Mouse (Mus musculus): ENCODE measurements around the gene Cldn14. TPM values are rescaled to one million over a fixed set of nuclear protein-coding genes. Genes with fewer than 3 reads are reported as not detected.

Cldn14 gene
- polyA plus RNA-seq (2014; fragmentation: Nextera tagmentation; extraction: Ambion mirVana): not detected in 2 replicates

GRCm38 (mm10) chr16:94008737-94009136, at the start of gene Cldn14:
TSS of gene Cldn14 (minus strand) at chr16:94008837.
- H3K4me3 ChIP-seq (ENCODE audit: low read depth, low read length): no peak within 1 kb of the TSS
- WGBS: 82% methylated on average over 15 of the region's 15 CpGs
- H3K4me2 ChIP-seq (replicated peaks; ENCODE audit: low read depth, low read length): no peak within 1 kb of the TSS
- no peaks in the 10 kb centered on the region for H3K27me3 ChIP-seq (ENCODE audit: control insufficient read depth, insufficient read depth, low read length)
- no peak within 1 kb of the TSS for H3K27ac ChIP-seq (ENCODE audit: low read length)
- H3K4me1 ChIP-seq (ENCODE audit: control insufficient read depth, insufficient read depth, low read length): peaks cover 3% of the 10 kb centered on the region; the same call in 1 of the 2 replicates
- H3K9ac ChIP-seq (replicated peaks; ENCODE audit: low read depth, low read length): no peak within 1 kb of the TSS
- no peaks in the 10 kb centered on the region for H3K9me3 ChIP-seq (ENCODE audit: control insufficient read depth, low read depth, low read length)
- no peak for ATAC-seq (ENCODE audit: insufficient number of reproducible peaks, insufficient read depth, low FRiP score, low read depth)
- H3K36me3 ChIP-seq (ENCODE audit: control insufficient read depth, insufficient read depth, low read length): no peaks in the 10 kb centered on the region

GRCm38 (mm10) chr16:94055576-94055975, 46.9 kb upstream of the Cldn14 start:
- Histone ChIP-seq H3K27me3 (ENCODE audit: control insufficient read depth, insufficient read depth, low read length) (no peaks in the 10 kb centered on the region), H3K9ac (replicated peaks; ENCODE audit: low read depth, low read length) (no peak overlapping the region), H3K4me1 (ENCODE audit: control insufficient read depth, insufficient read depth, low read length) (0 out of 2 replicates have a peak, but pooled peaks cover 6% of the 10 kb centered on the region), H3K9me3 (ENCODE audit: control insufficient read depth, low read depth, low read length) (peaks cover 3% of the 10 kb centered on the region; the same call in 1 of the 2 replicates), H3K4me3 (ENCODE audit: low read depth, low read length) (no peak overlapping the region), H3K4me2 (replicated peaks; ENCODE audit: low read depth, low read length) (no peak overlapping the region), H3K27ac (ENCODE audit: low read length) (no peak overlapping the region), H3K36me3 (ENCODE audit: control insufficient read depth, insufficient read depth, low read length) (no peaks in the 10 kb centered on the region)
- ATAC-seq (ENCODE audit: insufficient number of reproducible peaks, insufficient read depth, low FRiP score, low read depth): no peak
- WGBS: 62% methylated on average over 8 of the region's 8 CpGs

- WGBS: 81% methylated on average over 12 of the region's 12 CpGs
Measured at GRCm38 (mm10) chr16:94055176-94055575, 46.5 kb upstream of the Cldn14 start.

GRCm38 (mm10) chr16:94050368-94050767, 41.7 kb upstream of the Cldn14 start:
- Histone ChIP-seq H3K4me2 (replicated peaks; ENCODE audit: low read depth, low read length) (no peak overlapping the region), H3K4me1 (ENCODE audit: control insufficient read depth, insufficient read depth, low read length) (no peaks in the 10 kb centered on the region), H3K36me3 (ENCODE audit: control insufficient read depth, insufficient read depth, low read length) (no peaks in the 10 kb centered on the region), H3K27me3 (ENCODE audit: control insufficient read depth, insufficient read depth, low read length) (no peaks in the 10 kb centered on the region), H3K9ac (replicated peaks; ENCODE audit: low read depth, low read length) (no peak overlapping the region), H3K9me3 (ENCODE audit: control insufficient read depth, low read depth, low read length) (no peaks in the 10 kb centered on the region), H3K27ac (ENCODE audit: low read length) (no peak overlapping the region), H3K4me3 (ENCODE audit: low read depth, low read length) (no peak overlapping the region)
- 86% methylated on average over 3 of the region's 3 CpGs for WGBS
- no peak for ATAC-seq (ENCODE audit: insufficient number of reproducible peaks, insufficient read depth, low FRiP score, low read depth)

More at GRCm38 (mm10) chr16:94055176-94055575, 46.5 kb upstream of the Cldn14 start:
- Histone ChIP-seq H3K36me3 (ENCODE audit: control insufficient read depth, insufficient read depth, low read length) (no peaks in the 10 kb centered on the region), H3K9me3 (ENCODE audit: control insufficient read depth, low read depth, low read length) (peaks cover 3% of the 10 kb centered on the region; the same call in 1 of the 2 replicates), H3K4me3 (ENCODE audit: low read depth, low read length) (no peak overlapping the region), H3K27me3 (ENCODE audit: control insufficient read depth, insufficient read depth, low read length) (no peaks in the 10 kb centered on the region), H3K9ac (replicated peaks; ENCODE audit: low read depth, low read length) (no peak overlapping the region), H3K4me2 (replicated peaks; ENCODE audit: low read depth, low read length) (no peak overlapping the region), H3K27ac (ENCODE audit: low read length) (no peak overlapping the region), H3K4me1 (ENCODE audit: control insufficient read depth, insufficient read depth, low read length) (0 out of 2 replicates have a peak, but pooled peaks cover 6% of the 10 kb centered on the region)
- no peak for ATAC-seq (ENCODE audit: insufficient number of reproducible peaks, insufficient read depth, low FRiP score, low read depth)

- Histone ChIP-seq H3K36me3 (ENCODE audit: control insufficient read depth, insufficient read depth, low read length) (no peaks in the 10 kb centered on the region), H3K9me3 (ENCODE audit: control insufficient read depth, low read depth, low read length) (no peaks in the 10 kb centered on the region), H3K27me3 (ENCODE audit: control insufficient read depth, insufficient read depth, low read length) (no peaks in the 10 kb centered on the region), H3K4me3 (ENCODE audit: low read depth, low read length) (no peak overlapping the region), H3K9ac (replicated peaks; ENCODE audit: low read depth, low read length) (no peak overlapping the region), H3K27ac (ENCODE audit: low read length) (no peak overlapping the region), H3K4me1 (ENCODE audit: control insufficient read depth, insufficient read depth, low read length) (0 out of 2 replicates have a peak, but pooled peaks cover 5% of the 10 kb centered on the region), H3K4me2 (replicated peaks; ENCODE audit: low read depth, low read length) (no peak overlapping the region)
- no peak for ATAC-seq (ENCODE audit: insufficient number of reproducible peaks, insufficient read depth, low FRiP score, low read depth)
- WGBS: 39% methylated on average over 7 of the region's 7 CpGs
Measured at GRCm38 (mm10) chr16:94044996-94045395, 36.4 kb upstream of the Cldn14 start.

- H3K9ac ChIP-seq (replicated peaks; ENCODE audit: low read depth, low read length): no peak overlapping the region
- H3K9me3 ChIP-seq (ENCODE audit: control insufficient read depth, low read depth, low read length): no peaks in the 10 kb centered on the region
- no peak overlapping the region for H3K4me2 ChIP-seq (replicated peaks; ENCODE audit: low read depth, low read length)
- 0 out of 2 replicates have a peak, but pooled peaks cover 5% of the 10 kb centered on the region for H3K4me1 ChIP-seq (ENCODE audit: control insufficient read depth, insufficient read depth, low read length)
- no peaks in the 10 kb centered on the region for H3K36me3 ChIP-seq (ENCODE audit: control insufficient read depth, insufficient read depth, low read length)
- H3K27me3 ChIP-seq (ENCODE audit: control insufficient read depth, insufficient read depth, low read length): no peaks in the 10 kb centered on the region
- WGBS: 70% methylated on average over 1 of the region's 1 CpGs
- ATAC-seq (ENCODE audit: insufficient number of reproducible peaks, insufficient read depth, low FRiP score, low read depth): no peak
- H3K4me3 ChIP-seq (ENCODE audit: low read depth, low read length): no peak overlapping the region
- H3K27ac ChIP-seq (ENCODE audit: low read length): no peak overlapping the region
Measured at GRCm38 (mm10) chr16:94043797-94044196, 35.2 kb upstream of the Cldn14 start.

- 34% methylated on average over 18 of the region's 18 CpGs for WGBS
- H3K9ac ChIP-seq (replicated peaks; ENCODE audit: low read depth, low read length): no peak overlapping the region
- no peaks in the 10 kb centered on the region for H3K27me3 ChIP-seq (ENCODE audit: control insufficient read depth, insufficient read depth, low read length)
- ATAC-seq (ENCODE audit: insufficient number of reproducible peaks, insufficient read depth, low FRiP score, low read depth): no peak
- H3K9me3 ChIP-seq (ENCODE audit: control insufficient read depth, low read depth, low read length): no peaks in the 10 kb centered on the region
- 0 out of 2 replicates have a peak, but pooled peaks cover 5% of the 10 kb centered on the region for H3K4me1 ChIP-seq (ENCODE audit: control insufficient read depth, insufficient read depth, low read length)
- H3K36me3 ChIP-seq (ENCODE audit: control insufficient read depth, insufficient read depth, low read length): no peaks in the 10 kb centered on the region
- peak overlapping the region; percentile 22 for H3K4me2 ChIP-seq (replicated peaks; ENCODE audit: low read depth, low read length)
- H3K4me3 ChIP-seq (ENCODE audit: low read depth, low read length): no peak overlapping the region
- H3K27ac ChIP-seq (ENCODE audit: low read length): no peak overlapping the region
Measured at GRCm38 (mm10) chr16:94041065-94041712, 32.6 kb upstream of the Cldn14 start.

GRCm38 (mm10) chr16:94040485-94040884, 31.8 kb upstream of the Cldn14 start:
- WGBS: 29% methylated on average over 16 of the region's 16 CpGs
- H3K4me1 ChIP-seq (ENCODE audit: control insufficient read depth, insufficient read depth, low read length): 0 out of 2 replicates have a peak, but pooled peaks cover 5% of the 10 kb centered on the region
- no peak overlapping the region for H3K4me3 ChIP-seq (ENCODE audit: low read depth, low read length)
- peak overlapping the region; percentile 22 for H3K4me2 ChIP-seq (replicated peaks; ENCODE audit: low read depth, low read length)
- no peak overlapping the region for H3K9ac ChIP-seq (replicated peaks; ENCODE audit: low read depth, low read length)
- no peak for ATAC-seq (ENCODE audit: insufficient number of reproducible peaks, insufficient read depth, low FRiP score, low read depth)
- no peak overlapping the region for H3K27ac ChIP-seq (ENCODE audit: low read length)
- H3K9me3 ChIP-seq (ENCODE audit: control insufficient read depth, low read depth, low read length): no peaks in the 10 kb centered on the region
- H3K27me3 ChIP-seq (ENCODE audit: control insufficient read depth, insufficient read depth, low read length): no peaks in the 10 kb centered on the region
- H3K36me3 ChIP-seq (ENCODE audit: control insufficient read depth, insufficient read depth, low read length): no peaks in the 10 kb centered on the region

Data from stomach, embryonic 14.5 days (tissue).